In the genomic region with DNA sequence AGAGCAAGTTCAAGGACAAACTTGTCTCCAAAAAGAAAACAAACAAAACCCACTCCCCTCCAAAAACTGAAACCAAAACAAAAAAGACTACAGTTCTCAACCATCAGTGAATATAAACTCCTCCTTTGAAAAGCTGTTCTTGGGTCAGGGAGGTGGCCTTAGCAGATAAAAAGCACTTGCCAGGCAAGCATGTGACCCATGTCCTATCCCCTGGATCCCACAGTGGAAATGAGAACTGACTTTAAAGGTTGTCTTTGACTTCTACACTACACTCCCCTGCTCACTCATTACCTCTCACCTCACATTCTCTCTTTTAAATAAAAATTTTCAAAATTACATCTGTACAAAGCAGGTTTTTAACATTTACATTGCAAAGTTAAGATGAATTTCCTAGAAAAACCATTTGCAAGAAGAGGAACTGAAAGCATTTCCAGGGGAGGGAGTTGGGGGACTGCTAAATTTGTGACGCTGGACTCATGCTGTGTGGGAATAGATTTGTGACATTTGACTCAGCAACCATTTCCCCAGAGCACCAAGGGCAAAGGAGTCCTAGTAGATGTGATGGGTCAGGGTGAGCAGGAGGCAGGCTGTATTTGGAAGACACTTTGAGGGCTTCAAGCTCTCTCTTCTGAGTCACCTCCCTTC, we compare ENCODE assay signal across 11 mouse cellular contexts. TPM values are rescaled to one million over a fixed set of nuclear protein-coding genes. Genes with fewer than 3 reads are reported as not detected.
DNase-seq lines count a peak whose midpoint lies in the region; ATAC-seq lines count a peak whose summit lies in the region.
"Had no signal": no experiment of that assay in that cellular context is flagged by ENCODE, and none has a peak within 500 bp of the region (broad histone marks: within the 10 kb centered on the region; RNA-seq: fewer than 3 reads in every experiment).

No protein-coding gene starts in this region.

- DNase-seq in heart, adult 11 months = no peak
- DNase-seq in 3T3-L1 (ENCODE audit: low read depth, low spot score) = peak; percentile 58
- DNase-seq in MEL-GATA-1-ER (ENCODE audit: extremely low read depth, low read depth) = peak; percentile 53
- no peak for DNase-seq in yolk sac, embryonic 10.5 days (ENCODE audit: low spot score)
- no peak for DNase-seq in ovary, postnatal 10 days (ENCODE audit: low spot score)
- DNase-seq in right cerebral cortex, postnatal 25 days = no peak

- WGBS in heart, embryonic 13.5 days = 46% methylated on average over 1 of the region's 1 CpGs
- WGBS in hindbrain, embryonic 16.5 days = 34% methylated on average over 1 of the region's 1 CpGs

- no peak overlapping the region for H3K4me3 ChIP-seq in heart, embryonic 13.5 days
- H3K4me3 ChIP-seq in hindbrain, embryonic 16.5 days (ENCODE audit: low read length) = no peak overlapping the region
- H3K4me3 ChIP-seq: lung, embryonic 15.5 days had no signal

- no peaks in the 10 kb centered on the region for H3K9me3 ChIP-seq in heart, embryonic 13.5 days
- no peaks in the 10 kb centered on the region for H3K9me3 ChIP-seq in hindbrain, embryonic 16.5 days (ENCODE audit: control insufficient read depth, low read length)
- H3K9me3 ChIP-seq: lung, embryonic 15.5 days had no signal

- no peak for ATAC-seq in heart, embryonic 13.5 days (ENCODE audit: extremely low read depth, insufficient number of reproducible peaks, low FRiP score, low TSS enrichment)
- ATAC-seq in hindbrain, embryonic 16.5 days = no peak

- no peaks in the 10 kb centered on the region for H3K36me3 ChIP-seq in heart, embryonic 13.5 days
- H3K36me3 ChIP-seq in hindbrain, embryonic 16.5 days (ENCODE audit: control insufficient read depth, insufficient read depth, low read length) = no peaks in the 10 kb centered on the region
- H3K36me3 ChIP-seq: lung, embryonic 15.5 days had no signal

- no peaks in the 10 kb centered on the region for H3K27me3 ChIP-seq in heart, embryonic 13.5 days (replicated peaks)
- H3K27me3 ChIP-seq in hindbrain, embryonic 16.5 days (replicated peaks; ENCODE audit: control insufficient read depth, insufficient read depth, low read length) = no peaks in the 10 kb centered on the region
- H3K27me3 ChIP-seq: lung, embryonic 15.5 days had no signal

- H3K4me2 ChIP-seq in heart, embryonic 13.5 days = no peak overlapping the region
- no peak overlapping the region for H3K4me2 ChIP-seq in hindbrain, embryonic 16.5 days (ENCODE audit: low read length)
- H3K4me2 ChIP-seq: heart, embryonic 11.5 days; lung, embryonic 15.5 days had no signal

- peaks cover 45% of the 10 kb centered on the region for H3K4me1 ChIP-seq in heart, embryonic 13.5 days
- H3K4me1 ChIP-seq in hindbrain, embryonic 16.5 days (ENCODE audit: control insufficient read depth, insufficient read depth, low read depth, low read length) = peaks cover 24% of the 10 kb centered on the region

- H3K9ac ChIP-seq in heart, embryonic 13.5 days = no peak overlapping the region
- no peak overlapping the region for H3K9ac ChIP-seq in hindbrain, embryonic 16.5 days (ENCODE audit: low read depth, low read length)
- H3K9ac ChIP-seq: lung, embryonic 15.5 days had no signal

- H3K27ac ChIP-seq in heart, embryonic 13.5 days (replicated peaks) = 0 out of 2 replicates have a peak overlapping the region, but pooled peaks have one; percentile 28
- H3K27ac ChIP-seq in hindbrain, embryonic 16.5 days (ENCODE audit: low read depth, low read length) = 0 out of 2 replicates have a peak overlapping the region, but pooled peaks have one; percentile 16
- H3K27ac ChIP-seq: kidney, postnatal 0 days had no signal

RNA-seq across cellular contexts. Expression of gene Dip2b, which starts 42.5 kb away (rescaled TPM):
- polyA plus RNA-seq in heart, embryonic 13.5 days (2015; fragmentation: Nextera tagmentation; extraction: Ambion mirVana) = 10.6 and 11.3 TPM in 2 replicates
- 12.4 and 16.4 TPM in 2 replicates for polyA plus RNA-seq in hindbrain, embryonic 16.5 days (2015; fragmentation: Nextera tagmentation; extraction: Ambion mirVana)

Comparison
In these comparisons a context has a peak if more than half of its experiments do, and no peak if none do; other contexts are left out.
1. DNase-seq: peak in 3T3-L1 (single experiment) and MEL-GATA-1-ER (single experiment); none in heart, adult 11 months (single experiment), yolk sac, embryonic 10.5 days (single experiment), ovary, postnatal 10 days (single experiment) and right cerebral cortex, postnatal 25 days (single experiment).